Mouse (Mus musculus): ENCODE measurements around the gene Msi2.

Gene Msi2

GRCm38 (mm10) chr11:88541666-88542639 lies 176.4 kb downstream of the Msi2 start:
- no peak for DNase-seq (ENCODE audit: low read depth, low spot score)

GRCm38 (mm10) chr11:88539637-88540478 lies 178.5 kb downstream of the Msi2 start:
- no peak for DNase-seq (ENCODE audit: low read depth, low spot score)

GRCm38 (mm10) chr11:88538710-88539340 lies 179.5 kb downstream of the Msi2 start:
- no peak for DNase-seq (ENCODE audit: low read depth, low spot score)

- no peak for DNase-seq (ENCODE audit: low read depth, low spot score)
These were observed 181.0 kb downstream of the Msi2 start for GRCm38 (mm10) chr11:88537344-88537743.

GRCm38 (mm10) chr11:88536861-88537260 lies 181.5 kb downstream of the Msi2 start:
- no peak for DNase-seq (ENCODE audit: low read depth, low spot score)

GRCm38 (mm10) chr11:88534331-88534929 lies 183.9 kb downstream of the Msi2 start:
- DNase-seq (ENCODE audit: low read depth, low spot score): no peak

GRCm38 (mm10) chr11:88532016-88532415 lies 186.3 kb downstream of the Msi2 start:
- DNase-seq (ENCODE audit: low read depth, low spot score): no peak

- no peak for DNase-seq (ENCODE audit: low read depth, low spot score)
These were observed 188.3 kb downstream of the Msi2 start for GRCm38 (mm10) chr11:88530032-88530431.

- DNase-seq (ENCODE audit: low read depth, low spot score): no peak
These were observed 189.7 kb downstream of the Msi2 start for GRCm38 (mm10) chr11:88528522-88529101.

GRCm38 (mm10) chr11:88526711-88527110 lies 191.6 kb downstream of the Msi2 start:
- DNase-seq (ENCODE audit: low read depth, low spot score): no peak

GRCm38 (mm10) chr11:88524790-88525575 lies 193.3 kb downstream of the Msi2 start:
- no peak for DNase-seq (ENCODE audit: low read depth, low spot score)

GRCm38 (mm10) chr11:88524437-88524789 lies 193.9 kb downstream of the Msi2 start:
- no peak for DNase-seq (ENCODE audit: low read depth, low spot score)

- no peak for DNase-seq (ENCODE audit: low read depth, low spot score)
These were observed 194.4 kb downstream of the Msi2 start for GRCm38 (mm10) chr11:88523921-88524320.

GRCm38 (mm10) chr11:88523511-88523910 lies 194.8 kb downstream of the Msi2 start:
- DNase-seq (ENCODE audit: low read depth, low spot score): no peak

- DNase-seq (ENCODE audit: low read depth, low spot score): no peak
These were observed 196.2 kb downstream of the Msi2 start for GRCm38 (mm10) chr11:88522114-88522513.

- DNase-seq (ENCODE audit: low read depth, low spot score): no peak
These were observed 197.2 kb downstream of the Msi2 start for GRCm38 (mm10) chr11:88520951-88521730.

- no peak for DNase-seq (ENCODE audit: low read depth, low spot score)
These were observed 200.0 kb downstream of the Msi2 start for GRCm38 (mm10) chr11:88518361-88518760.

- no peak for DNase-seq (ENCODE audit: low read depth, low spot score)
These were observed 201.5 kb downstream of the Msi2 start for GRCm38 (mm10) chr11:88516596-88517485.

All from brain, embryonic 18.5 days (tissue).